8 mouse cellular contexts compared by ENCODE assay signal in genomic region chr10:96620890-96621271, GRCm38 (mm10). TPM values are rescaled to one million over a fixed set of nuclear protein-coding genes. Genes with fewer than 3 reads are reported as not detected.
DNase-seq lines count a peak whose midpoint lies in the region; ATAC-seq and TF ChIP-seq lines count a peak whose summit lies in the region.

No protein-coding gene starts in this region.

- DNase-seq in left cerebral cortex, adult 2 months (ENCODE audit: extremely low spot score in 1 of 2, low spot score in 2 of 2) = no peak
- no peak for DNase-seq in left cerebral cortex, postnatal 4 days
- peak; percentile 30 for DNase-seq in kidney, adult 18-20 months
- peak; percentile 64 for DNase-seq in lung, postnatal 0 days (ENCODE audit: low spot score)
- DNase-seq in spleen, postnatal 4 days (ENCODE audit: low spot score in 2 of 2) = peak; percentile 40 to 70
- DNase-seq in layer of hippocampus, postnatal 14 days (ENCODE audit: low spot score in 2 of 2) = no peak
- no peak for DNase-seq in left cerebral cortex, postnatal 14 days (ENCODE audit: low spot score in 2 of 2)

- peaks cover 24% of the 10 kb centered on the region for H3K36me3 ChIP-seq in forebrain, embryonic 12.5 days (replicated peaks)
- peaks cover 5% of the 10 kb centered on the region; the same call in 1 of the 2 replicates for H3K36me3 ChIP-seq in lung, postnatal 0 days (ENCODE audit: insufficient read depth, low read length)

- no peaks in the 10 kb centered on the region for H3K9me3 ChIP-seq in forebrain, embryonic 12.5 days
- H3K9me3 ChIP-seq in lung, postnatal 0 days (ENCODE audit: low read length) = no peaks in the 10 kb centered on the region

- TF ChIP-seq CTCF in left cerebral cortex, adult 2 months (IDR thresholded peaks at IDR 0.05) = peak; percentile 14; the same call in 1 of the 2 replicates
- 0 out of 2 replicates have a peak, but pooled peaks have one; percentile 23 for TF ChIP-seq CTCF in lung, postnatal 0 days (IDR thresholded peaks at IDR 0.05)

- H3K4me2 ChIP-seq in forebrain, embryonic 12.5 days = peak overlapping the region; percentile 70
- peak overlapping the region; percentile 68 for H3K4me2 ChIP-seq in lung, postnatal 0 days (replicated peaks; ENCODE audit: low read depth, low read length)

- H3K4me3 ChIP-seq in left cerebral cortex, adult 2 months = peak overlapping the region; percentile 42
- peak overlapping the region; percentile 47 for H3K4me3 ChIP-seq in forebrain, embryonic 12.5 days (replicated peaks)
- peak overlapping the region; percentile 50 for H3K4me3 ChIP-seq in lung, postnatal 0 days (ENCODE audit: low read depth, low read length)

- no peak for ATAC-seq in forebrain, embryonic 12.5 days (ENCODE audit: low FRiP score)
- no peak for ATAC-seq in lung, postnatal 0 days

- no peak for TF ChIP-seq EP300 in lung, postnatal 0 days (IDR thresholded peaks at IDR 0.05)

- H3K9ac ChIP-seq in forebrain, embryonic 12.5 days = peak overlapping the region; percentile 58
- peak overlapping the region; percentile 20; the same call in 1 of the 2 replicates for H3K9ac ChIP-seq in lung, postnatal 0 days (replicated peaks; ENCODE audit: low read depth)

- 54% methylated on average over 4 of the region's 4 CpGs for WGBS in forebrain, embryonic 12.5 days
- WGBS in lung, postnatal 0 days = 7% methylated on average over 4 of the region's 4 CpGs

- H3K27me3 ChIP-seq in forebrain, embryonic 12.5 days = no peaks in the 10 kb centered on the region
- no peaks in the 10 kb centered on the region for H3K27me3 ChIP-seq in lung, postnatal 0 days (replicated peaks; ENCODE audit: insufficient read depth, low read length)

- no peak overlapping the region for H3K27ac ChIP-seq in left cerebral cortex, adult 2 months
- H3K27ac ChIP-seq in forebrain, embryonic 12.5 days = no peak overlapping the region
- H3K27ac ChIP-seq in lung, postnatal 0 days (ENCODE audit: low read length) = 0 out of 2 replicates have a peak overlapping the region, but pooled peaks have one; percentile 10

- intact Hi-C loops in left cerebral cortex, adult 2 months (cut with DNase I) = no loop called here
- intact Hi-C loops in left cerebral cortex, postnatal 4 days (cut with DNase I) = loop anchor here (5.0 to 10.0 kb wide), 4 partner anchors 104 to 1074 kb away; partner anchors contain the start of gene Ccer1
- intact Hi-C loops in left cerebral cortex, postnatal 14 days (cut with DNase I) = loop anchor here (5.0 to 10.0 kb wide), 4 partner anchors 101 to 454 kb away; no protein-coding TSS in a partner anchor

- peaks cover 51% of the 10 kb centered on the region for H3K4me1 ChIP-seq in forebrain, embryonic 12.5 days
- H3K4me1 ChIP-seq in lung, postnatal 0 days (ENCODE audit: insufficient read depth, low read depth, low read length) = peaks cover 9% of the 10 kb centered on the region; the same call in 1 of the 2 replicates

RNA-seq across cellular contexts. Expression of gene Btg1, which starts 4.1 kb away (rescaled TPM):
- 10 to 100 TPM; 35.2 to 36.4 TPM for total RNA-seq in left cerebral cortex, adult 2 months (2021)
- 10 to 100 TPM; 46.8 to 48.7 TPM for total RNA-seq in left cerebral cortex, postnatal 4 days (2021)
- polyA plus RNA-seq in forebrain, embryonic 12.5 days (2016; fragmentation: Nextera tagmentation; extraction: Ambion mirVana) = 46.2 and 49.5 TPM in 2 replicates
- 72.3 and 78.1 TPM in 2 replicates for polyA plus RNA-seq in lung, postnatal 0 days (2015; fragmentation: Nextera tagmentation; extraction: Ambion mirVana)
- 10 to 100 TPM; 38.1 to 38.6 TPM for total RNA-seq in layer of hippocampus, postnatal 14 days (2021)
- 10 to 100 TPM; 34.6 to 36.9 TPM for total RNA-seq in left cerebral cortex, postnatal 14 days (2021)

Comparison
In these comparisons a context has a peak if more than half of its experiments do, and no peak if none do; other contexts are left out.
1. DNase-seq: peak in kidney, adult 18-20 months (single experiment), lung, postnatal 0 days (single experiment) and spleen, postnatal 4 days (2 of 2); none in left cerebral cortex, adult 2 months (0 of 2), left cerebral cortex, postnatal 4 days (single experiment), layer of hippocampus, postnatal 14 days (0 of 2) and left cerebral cortex, postnatal 14 days (0 of 2).
2. Peak in every context shown above with its lines, with median percentiles within 50 percentile points of each other: H3K4me3 ChIP-seq.